Mouse (Mus musculus) heart, adult 2 months (tissue): ENCODE results near the gene Atp13a2. TPM values are rescaled to one million over a fixed set of nuclear protein-coding genes. Genes with fewer than 3 reads are reported as not detected.

ENCODE experiments used
- DNase-seq, 2 experiments: peaks; one replicate each; pipeline ENCODE4 v3.0.0; 2021
- H3K27ac ChIP-seq: fragments of 200-600 bp; 2 replicates; pipeline ENCODE4 v1.8.1; 2022
- H3K27me3 ChIP-seq: fragments of 200-500 bp; 2 replicates; pipeline ENCODE4 v1.6.1; 2012; ENCODE audit warnings: mild to moderate bottlenecking, low read length, inconsistent platforms, mixed read lengths; ENCODE audit not compliant: control insufficient read depth, insufficient read depth
- H3K36me3 ChIP-seq: fragments of 200-500 bp; 2 replicates; pipeline ENCODE4 v1.6.1; 2012; ENCODE audit warnings: low read length, inconsistent platforms; ENCODE audit not compliant: control insufficient read depth, insufficient read depth
- H3K4me1 ChIP-seq: fragments of 200-500 bp; 2 replicates; pipeline ENCODE4 v1.6.1; 2011; ENCODE audit warnings: low read length; ENCODE audit not compliant: control insufficient read depth, insufficient read depth
- H3K4me3 ChIP-seq: fragments of 200-600 bp; 2 replicates; pipeline ENCODE4 v1.8.1; 2022
- H3K79me2 ChIP-seq: fragments of 200-500 bp; replicated peaks from 2 replicates; pipeline ENCODE4 v1.6.1; 2012; ENCODE audit warnings: mild to moderate bottlenecking, inconsistent platforms, low read length, moderate library complexity, mixed read lengths; ENCODE audit not compliant: control insufficient read depth, insufficient read depth
- H3K9ac ChIP-seq: fragments of 200-500 bp; 2 replicates; pipeline ENCODE4 v1.6.1; 2012; ENCODE audit warnings: low read depth, mild to moderate bottlenecking, control low read depth, inconsistent platforms, low read length, mixed read lengths
- CTCF ChIP-seq: fragments of 200-600 bp; IDR thresholded peaks from 2 replicates; pipeline ENCODE4 v1.8.1; 2022; ENCODE audit warnings: antibody characterized with exemption, mild to moderate bottlenecking, moderate library complexity
- EP300 ChIP-seq: fragments of 200-500 bp; IDR thresholded peaks from 2 replicates; pipeline ENCODE4 v1.6.1; 2011; ENCODE audit warnings: low read depth, low read length, control low read depth; ENCODE audit not compliant: insufficient read depth
- POLR2A ChIP-seq: fragments of 200-500 bp; IDR thresholded peaks from 2 replicates; pipeline ENCODE4 v1.6.1; 2011; ENCODE audit warnings: mild to moderate bottlenecking, low read depth, low read length, control low read depth; ENCODE audit not compliant: insufficient read depth
- WGBS: fragments of 180-500 bp; shearing (Covaris S2); methylation state at CpG from one replicate; pipeline ENCODE4 v1.1.7; 2018; 5-methylcytosine and 5-hydroxymethylcytosine counted together
- intact Hi-C: fragments of 180-260 bp; cut with DNase I; formaldehyde crosslinking; loops from one replicate; pipeline ENCODE4 v1.15.1; 2025
- polyA plus RNA-seq: library from polyadenylated mRNA; depleted of rRNA; stranded (reverse); fragments of >200 nt; gene quantifications from 2 replicates; pipeline ENCODE4 v1.2.3, GENCODE M21; 2012
- total RNA-seq, 2 experiments: library from RNA; stranded (reverse); gene quantifications; 2 replicates each; pipeline ENCODE4 v1.2.3; 2021

Gene Atp13a2
- total and polyA plus RNA-seq, 3 experiments = 15.1 to 34.8 (median 17.7) TPM

GRCm38 (mm10) chr4:140963941-140964597, 22.6 kb upstream of the Atp13a2 start:
- Histone ChIP-seq H3K4me1 (peaks cover 4% of the 10 kb centered on the region), H3K79me2 (no peaks in the 10 kb centered on the region), H3K27ac (peak overlapping the region; percentile 12; the same call in 1 of the 2 replicates), H3K36me3 (no peaks in the 10 kb centered on the region; the same call in 1 of the 2 replicates), H3K27me3 (no peaks in the 10 kb centered on the region), H3K4me3 (no peak overlapping the region), H3K9ac (no peak overlapping the region)
- WGBS = 57% methylated on average over 9 of the region's 9 CpGs
- DNase-seq = peak in 1 of 2 experiments; percentile 49
- intact Hi-C loops = loop anchor here (1.0 to 5.0 kb wide), 3 partner anchors 67 to 173 kb away; partner anchors contain the start of genes Necap2 and Szrd1
- TF ChIP-seq POLR2A (no peak), EP300 (no peak), CTCF (no peak)

- H3K27me3 ChIP-seq = no peaks in the 10 kb centered on the region
- H3K4me1 ChIP-seq = peaks cover 4% of the 10 kb centered on the region
- H3K4me3 ChIP-seq = no peak overlapping the region
- WGBS = 12% methylated on average over 7 of the region's 7 CpGs
- H3K36me3 ChIP-seq = no peaks in the 10 kb centered on the region; the same call in 1 of the 2 replicates
- intact Hi-C loops = loop anchor here (1.0 to 5.0 kb wide), 3 partner anchors 67 to 173 kb away; partner anchors contain the start of genes Necap2 and Szrd1
- peak overlapping the region; percentile 9; the same call in 1 of the 2 replicates for H3K27ac ChIP-seq
- no peaks in the 10 kb centered on the region for H3K79me2 ChIP-seq
- peak; percentile 97 for TF ChIP-seq CTCF
- 0 out of 2 replicates have a peak, but pooled peaks have one; percentile 50 for TF ChIP-seq EP300
- no peak for TF ChIP-seq POLR2A
- H3K9ac ChIP-seq = no peak overlapping the region
- DNase-seq = peak; percentile 71 to 75
Measured at GRCm38 (mm10) chr4:140964620-140965019, 22.1 kb upstream of the Atp13a2 start.

- H3K27me3 ChIP-seq = no peaks in the 10 kb centered on the region
- intact Hi-C loops = no loop called here
- TF ChIP-seq EP300 (no peak), CTCF (no peak), POLR2A (no peak)
- H3K79me2 ChIP-seq = no peaks in the 10 kb centered on the region
- H3K4me1 ChIP-seq = peaks cover 2% of the 10 kb centered on the region
- no peak overlapping the region for H3K4me3 ChIP-seq
- H3K9ac ChIP-seq = no peak overlapping the region
- no peak for DNase-seq
- WGBS = 67% methylated on average over 11 of the region's 11 CpGs
- no peak overlapping the region for H3K27ac ChIP-seq
- H3K36me3 ChIP-seq = no peaks in the 10 kb centered on the region; the same call in 1 of the 2 replicates
Measured at GRCm38 (mm10) chr4:140967386-140968159, 19.1 kb upstream of the Atp13a2 start.

- intact Hi-C loops = no loop called here
- no peaks in the 10 kb centered on the region for H3K79me2 ChIP-seq
- no peak for TF ChIP-seq POLR2A
- no peak for TF ChIP-seq EP300
- no peak for TF ChIP-seq CTCF
- no peaks in the 10 kb centered on the region for H3K27me3 ChIP-seq
- WGBS = 66% methylated on average over 13 of the region's 13 CpGs
- no peak overlapping the region for H3K4me3 ChIP-seq
- no peak overlapping the region for H3K9ac ChIP-seq
- H3K4me1 ChIP-seq = no peaks in the 10 kb centered on the region
- no peak for DNase-seq
- H3K36me3 ChIP-seq = no peaks in the 10 kb centered on the region; the same call in 1 of the 2 replicates
- no peak overlapping the region for H3K27ac ChIP-seq
Measured at GRCm38 (mm10) chr4:140971691-140972090, 15.0 kb upstream of the Atp13a2 start.

- Histone ChIP-seq H3K36me3 (no peaks in the 10 kb centered on the region), H3K79me2 (no peaks in the 10 kb centered on the region), H3K27me3 (no peaks in the 10 kb centered on the region), H3K4me3 (no peak overlapping the region), H3K4me1 (no peaks in the 10 kb centered on the region), H3K27ac (no peak overlapping the region), H3K9ac (no peak overlapping the region)
- no peak for DNase-seq
- TF ChIP-seq POLR2A = no peak
- no peak for TF ChIP-seq CTCF
- no peak for TF ChIP-seq EP300
- intact Hi-C loops = no loop called here
- 92% methylated on average over 6 of the region's 6 CpGs for WGBS
Measured at GRCm38 (mm10) chr4:140974408-140974807, 12.3 kb upstream of the Atp13a2 start.
